Comparison of ENCODE assay signal across 16 mouse cellular contexts in genomic region chr3:88235616-88236015, GRCm38 (mm10). TPM values are rescaled to one million over a fixed set of nuclear protein-coding genes. Genes with fewer than 3 reads are reported as not detected.
DNase-seq lines count a peak whose midpoint lies in the region; ATAC-seq lines count a peak whose summit lies in the region.
"Had no signal": no experiment of that assay in that cellular context is flagged by ENCODE, and none has a peak within 500 bp of the region (broad histone marks: within the 10 kb centered on the region; RNA-seq: fewer than 3 reads in every experiment).

No protein-coding gene starts in this region.

- peak overlapping the region; percentile 80 for H3K27ac ChIP-seq in midbrain, embryonic 12.5 days (replicated peaks)
- no peak overlapping the region for H3K27ac ChIP-seq in midbrain, embryonic 16.5 days (ENCODE audit: low read length)
- H3K27ac ChIP-seq in forebrain, embryonic 14.5 days (ENCODE audit: low read depth, low read length): peak overlapping the region; percentile 89
- peak overlapping the region; percentile 76 for H3K27ac ChIP-seq in neural tube, embryonic 14.5 days (ENCODE audit: low read depth, low read length)
- H3K27ac ChIP-seq: embryonic facial prominence, embryonic 12.5 days; kidney, postnatal 0 days had no signal

- H3K4me1 ChIP-seq in midbrain, embryonic 12.5 days: peaks cover 96% of the 10 kb centered on the region
- peaks cover 24% of the 10 kb centered on the region for H3K4me1 ChIP-seq in midbrain, embryonic 16.5 days (ENCODE audit: control insufficient read depth, insufficient read depth, low read length)
- peaks cover 81% of the 10 kb centered on the region for H3K4me1 ChIP-seq in forebrain, embryonic 14.5 days (ENCODE audit: control insufficient read depth, insufficient read depth, low read length)
- H3K4me1 ChIP-seq in neural tube, embryonic 14.5 days (ENCODE audit: control insufficient read depth, insufficient read depth, low read length): peaks cover 26% of the 10 kb centered on the region; the same call in 1 of the 2 replicates
- H3K4me1 ChIP-seq: embryonic facial prominence, embryonic 12.5 days had no signal

- H3K27me3 ChIP-seq in midbrain, embryonic 12.5 days: peaks cover 98% of the 10 kb centered on the region
- peaks cover 8% of the 10 kb centered on the region for H3K27me3 ChIP-seq in midbrain, embryonic 16.5 days (ENCODE audit: control insufficient read depth, insufficient read depth, low read depth, low read length)
- no peaks in the 10 kb centered on the region for H3K27me3 ChIP-seq in forebrain, embryonic 14.5 days (replicated peaks; ENCODE audit: control insufficient read depth, insufficient read depth, low read length)
- no peaks in the 10 kb centered on the region for H3K27me3 ChIP-seq in neural tube, embryonic 14.5 days (ENCODE audit: control insufficient read depth, insufficient read depth, low read length)

- DNase-seq in cerebellum, postnatal 10 days: peak; percentile 21 to 27
- no peak for DNase-seq in cerebellum, adult 11 months
- no peak for DNase-seq in forebrain, embryonic 14.5 days (ENCODE audit: low spot score)
- no peak for DNase-seq in thymus, postnatal 14 days
- DNase-seq: adrenal gland, postnatal 36 days; gastrocnemius, postnatal 14 days; heart, postnatal 10 days; lung, adult 18-20 months; lung, postnatal 36 days had no signal

- H3K36me3 ChIP-seq in midbrain, embryonic 12.5 days: no peaks in the 10 kb centered on the region
- no peaks in the 10 kb centered on the region for H3K36me3 ChIP-seq in midbrain, embryonic 16.5 days (ENCODE audit: control insufficient read depth, insufficient read depth, low read length)
- H3K36me3 ChIP-seq in forebrain, embryonic 14.5 days (ENCODE audit: control insufficient read depth, insufficient read depth, low read length): peaks cover 1% of the 10 kb centered on the region; the same call in 1 of the 2 replicates
- H3K36me3 ChIP-seq in neural tube, embryonic 14.5 days (ENCODE audit: control insufficient read depth, insufficient read depth, low read length): no peaks in the 10 kb centered on the region
- H3K36me3 ChIP-seq: embryonic facial prominence, embryonic 12.5 days; midbrain, embryonic 15.5 days had no signal

- no peak overlapping the region for H3K4me3 ChIP-seq in midbrain, embryonic 12.5 days
- no peak overlapping the region for H3K4me3 ChIP-seq in midbrain, embryonic 16.5 days (ENCODE audit: low read depth, low read length)
- H3K4me3 ChIP-seq in forebrain, embryonic 14.5 days (ENCODE audit: low read depth, low read length): no peak overlapping the region
- H3K4me3 ChIP-seq in neural tube, embryonic 14.5 days (ENCODE audit: low read depth, low read length): no peak overlapping the region
- H3K4me3 ChIP-seq: embryonic facial prominence, embryonic 12.5 days; midbrain, embryonic 15.5 days had no signal

- 20% methylated on average over 2 of the region's 2 CpGs for WGBS in midbrain, embryonic 12.5 days
- 25% methylated on average over 2 of the region's 2 CpGs for WGBS in midbrain, embryonic 16.5 days
- 21% methylated on average over 2 of the region's 2 CpGs for WGBS in forebrain, embryonic 14.5 days
- 27% methylated on average over 2 of the region's 2 CpGs for WGBS in neural tube, embryonic 14.5 days

- H3K9me3 ChIP-seq in midbrain, embryonic 12.5 days: no peaks in the 10 kb centered on the region
- no peaks in the 10 kb centered on the region for H3K9me3 ChIP-seq in midbrain, embryonic 16.5 days (replicated peaks; ENCODE audit: control insufficient read depth, low read length, poor library complexity, severe bottlenecking)
- H3K9me3 ChIP-seq in forebrain, embryonic 14.5 days (replicated peaks; ENCODE audit: control insufficient read depth, low read length): no peaks in the 10 kb centered on the region
- H3K9me3 ChIP-seq in neural tube, embryonic 14.5 days (ENCODE audit: control insufficient read depth, low read length): no peaks in the 10 kb centered on the region
- H3K9me3 ChIP-seq: embryonic facial prominence, embryonic 12.5 days; midbrain, embryonic 15.5 days had no signal

- no peak overlapping the region for H3K4me2 ChIP-seq in midbrain, embryonic 12.5 days (replicated peaks)
- H3K4me2 ChIP-seq in midbrain, embryonic 16.5 days (ENCODE audit: low read length): no peak overlapping the region
- no peak overlapping the region for H3K4me2 ChIP-seq in forebrain, embryonic 14.5 days (ENCODE audit: low read length)
- H3K4me2 ChIP-seq in neural tube, embryonic 14.5 days (ENCODE audit: low read depth, low read length): no peak overlapping the region
- H3K4me2 ChIP-seq: embryonic facial prominence, embryonic 12.5 days; midbrain, embryonic 15.5 days had no signal

- no peak overlapping the region for H3K9ac ChIP-seq in midbrain, embryonic 12.5 days (replicated peaks)
- no peak overlapping the region for H3K9ac ChIP-seq in midbrain, embryonic 16.5 days (ENCODE audit: low read depth, low read length)
- H3K9ac ChIP-seq in forebrain, embryonic 14.5 days (ENCODE audit: low read length): no peak overlapping the region
- H3K9ac ChIP-seq in neural tube, embryonic 14.5 days (replicated peaks; ENCODE audit: low read depth, low read length): no peak overlapping the region
- H3K9ac ChIP-seq: embryonic facial prominence, embryonic 12.5 days; midbrain, embryonic 15.5 days had no signal

- ATAC-seq in midbrain, embryonic 12.5 days (ENCODE audit: low FRiP score, low read depth): no peak
- ATAC-seq in midbrain, embryonic 16.5 days: no peak
- no peak for ATAC-seq in forebrain, embryonic 14.5 days
- no peak for ATAC-seq in neural tube, embryonic 14.5 days (ENCODE audit: low read depth)
- ATAC-seq: midbrain, embryonic 15.5 days; Patski had no signal

RNA-seq across cellular contexts. Expression of gene Rhbg, which starts 18.9 kb away (rescaled TPM):
- polyA plus RNA-seq in midbrain, embryonic 12.5 days (2016; fragmentation: Nextera tagmentation; extraction: Ambion mirVana): 0.26 TPM in 1 of 2 replicates, not detected in the other
- 0.18 and 0.21 TPM in 2 replicates for polyA plus RNA-seq in midbrain, embryonic 16.5 days (2015; fragmentation: Nextera tagmentation; extraction: Ambion mirVana)
- 0.25 TPM in 1 of 2 replicates, not detected in the other for polyA plus RNA-seq in forebrain, embryonic 14.5 days (2014; fragmentation: Nextera tagmentation; extraction: Ambion mirVana)
- 0.51 and 0.85 TPM in 2 replicates for polyA plus RNA-seq in neural tube, embryonic 14.5 days (2014; fragmentation: Nextera tagmentation; extraction: Ambion mirVana)
- polyA plus RNA-seq: Patski had no signal

RNA-seq across cellular contexts. Expression of gene Gm38392, which starts 51.4 kb away (rescaled TPM):
- polyA plus RNA-seq in midbrain, embryonic 12.5 days (2016; fragmentation: Nextera tagmentation; extraction: Ambion mirVana): not detected in 2 replicates
- polyA plus RNA-seq in midbrain, embryonic 16.5 days (2015; fragmentation: Nextera tagmentation; extraction: Ambion mirVana): 0.16 TPM in 1 of 2 replicates, not detected in the other
- polyA plus RNA-seq in forebrain, embryonic 14.5 days (2014; fragmentation: Nextera tagmentation; extraction: Ambion mirVana): 0.18 and 0.22 TPM in 2 replicates
- polyA plus RNA-seq in neural tube, embryonic 14.5 days (2014; fragmentation: Nextera tagmentation; extraction: Ambion mirVana): 0.72 TPM in 1 of 2 replicates, not detected in the other
- polyA plus RNA-seq: embryonic facial prominence, embryonic 12.5 days; midbrain, embryonic 15.5 days had no signal

Comparison
In these comparisons a context has a peak if more than half of its experiments do, and no peak if none do; other contexts are left out.
1. DNase-seq: peak in cerebellum, postnatal 10 days (2 of 2); none in cerebellum, adult 11 months (single experiment), forebrain, embryonic 14.5 days (single experiment) and thymus, postnatal 14 days (single experiment).